Mouse (Mus musculus) thymus, adult 2 months (tissue): ENCODE results near the gene Nktr.

ENCODE experiments used
- CTCF ChIP-seq: fragments of 200-500 bp; IDR thresholded peaks from 2 replicates; pipeline ENCODE4 v1.5.1; 2012; ENCODE audit warnings: mild to moderate bottlenecking, control low read depth, low read length, moderate library complexity, borderline replicate concordance; ENCODE audit not compliant: control insufficient read depth, poor library complexity, insufficient read depth; ENCODE audit errors: extremely low read depth
- POLR2A ChIP-seq: fragments of 200-500 bp; IDR thresholded peaks from 2 replicates; pipeline ENCODE4 v1.6.1; 2012; ENCODE audit warnings: mild to moderate bottlenecking, low read length, control low read depth, moderate library complexity; ENCODE audit not compliant: control insufficient read depth, poor library complexity, insufficient read depth; ENCODE audit errors: extremely low read depth

- no peak for TF ChIP-seq CTCF
- TF ChIP-seq POLR2A: no peak
Observed at GRCm38 (mm10) chr9:121797722-121798121, 78.8 kb downstream of the Nktr start.
